Mouse (Mus musculus): Measurements from ENCODE around the gene Ddb1.
A peak's percentile ranks its signal among the peaks of the same experiment; 100 is the strongest.
"Not testable (repeated sequence)": the region's sequence is repeated elsewhere in the genome, so short reads cannot be mapped to it uniquely, and the experiment has no call there.

Ddb1 gene

GRCm38 (mm10) chr19:10605293-10605900 is at the start of gene Ddb1, which contains the start of gene Tkfc:
TSS of gene Ddb1 (plus strand) at chr19:10605327.
TSS of gene Tkfc (minus strand) at chr19:10605654.
- peak; percentile 99 for DNase-seq

GRCm38 (mm10) chr19:10555624-10556510 is 49.3 kb upstream of the Ddb1 start, which contains the start of gene Tmem216:
TSS of gene Tmem216 (minus strand) at chr19:10556238.
- peak; percentile 82 for DNase-seq

GRCm38 (mm10) chr19:10557001-10557400 is 48.1 kb upstream of the Ddb1 start:
- no peak for DNase-seq

GRCm38 (mm10) chr19:10557430-10557829 is 47.7 kb upstream of the Ddb1 start:
- no peak for DNase-seq

GRCm38 (mm10) chr19:10557837-10558375 is 47.2 kb upstream of the Ddb1 start:
- DNase-seq, result not testable (repeated sequence)

- no peak for DNase-seq
Measured at GRCm38 (mm10) chr19:10560108-10560507, 45.0 kb upstream of the Ddb1 start.

- no peak for DNase-seq
Measured at GRCm38 (mm10) chr19:10561558-10562314, 43.4 kb upstream of the Ddb1 start.

GRCm38 (mm10) chr19:10562351-10562750 is 42.8 kb upstream of the Ddb1 start:
- DNase-seq, result no peak

GRCm38 (mm10) chr19:10564278-10564677 is 40.8 kb upstream of the Ddb1 start:
- no peak for DNase-seq

GRCm38 (mm10) chr19:10565217-10565616 is 39.9 kb upstream of the Ddb1 start:
- no peak for DNase-seq

- no peak for DNase-seq
Measured at GRCm38 (mm10) chr19:10569627-10570026, 35.5 kb upstream of the Ddb1 start.

GRCm38 (mm10) chr19:10576690-10577561 is 28.2 kb upstream of the Ddb1 start, which contains the start of the genes Cyb561a3 and Tmem138:
TSS of gene Cyb561a3 (plus strand) at chr19:10577172.
TSS of gene Tmem138 (minus strand) at chr19:10577362.
- DNase-seq, result peak; percentile 91

GRCm38 (mm10) chr19:10580102-10580501 is 25.0 kb upstream of the Ddb1 start:
- no peak for DNase-seq

- no peak for DNase-seq
Measured at GRCm38 (mm10) chr19:10580761-10581160, 24.4 kb upstream of the Ddb1 start.

- DNase-seq, result no peak
Measured at GRCm38 (mm10) chr19:10581984-10582383, 23.1 kb upstream of the Ddb1 start.

- DNase-seq, result no peak
Measured at GRCm38 (mm10) chr19:10583550-10584146, 21.5 kb upstream of the Ddb1 start.

GRCm38 (mm10) chr19:10585112-10585511 is 20.0 kb upstream of the Ddb1 start:
- no peak for DNase-seq

- no peak for DNase-seq
Measured at GRCm38 (mm10) chr19:10587231-10587630, 17.9 kb upstream of the Ddb1 start.

- no peak for DNase-seq
Measured at GRCm38 (mm10) chr19:10589127-10589857, 15.8 kb upstream of the Ddb1 start.

- no peak for DNase-seq
Measured at GRCm38 (mm10) chr19:10590301-10590700, 14.8 kb upstream of the Ddb1 start.

All from cerebellum, adult 8-10 months (tissue).